Mouse (Mus musculus) thymus, adult 18-20 months (tissue): ENCODE measurements around the gene Adcy9.

Experiments
- DNase-seq, 2 experiments: peaks; one replicate each; pipeline ENCODE4 v3.0.0; 2022; ENCODE audit warnings: mixed read lengths in 2 of 2

Adcy9 gene

GRCm38 (mm10) chr16:4418776-4419545 is 1.3 kb downstream of the Adcy9 start:
- peak; percentile 7 to 14 for DNase-seq

DNA sequence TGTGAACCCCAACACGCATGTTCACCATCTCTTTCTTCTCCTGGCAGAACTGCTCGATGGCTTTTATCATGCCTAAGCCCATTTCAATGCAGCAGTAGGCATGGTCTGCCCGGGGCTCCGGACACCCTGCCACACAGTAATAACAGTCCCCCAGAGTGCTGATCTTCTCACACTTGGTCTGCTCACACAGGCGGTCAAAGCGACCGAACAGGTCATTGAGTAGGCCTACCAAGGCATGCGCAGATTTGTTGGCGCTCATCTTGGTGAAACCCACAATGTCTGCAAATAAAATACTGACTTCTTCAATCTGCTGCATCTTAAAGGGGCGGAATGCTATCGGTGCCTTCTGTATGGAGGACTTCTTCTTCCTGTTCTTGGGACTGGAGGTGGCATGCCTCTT is 2.2 kb downstream of the Adcy9 start:
- DNase-seq: no peak

GRCm38 (mm10) chr16:4417455-4417854 is 2.8 kb downstream of the Adcy9 start:
- DNase-seq: no peak

- no peak for DNase-seq
Observed at GRCm38 (mm10) chr16:4414881-4415585, 5.3 kb downstream of the Adcy9 start.

- DNase-seq: peak; percentile 15 to 32
Observed at GRCm38 (mm10) chr16:4413988-4414880, 6.1 kb downstream of the Adcy9 start.

- no peak for DNase-seq
Observed at GRCm38 (mm10) chr16:4413301-4413700, 7.0 kb downstream of the Adcy9 start.

- DNase-seq: no peak
Observed at GRCm38 (mm10) chr16:4412298-4412697, 8.0 kb downstream of the Adcy9 start.

DNA sequence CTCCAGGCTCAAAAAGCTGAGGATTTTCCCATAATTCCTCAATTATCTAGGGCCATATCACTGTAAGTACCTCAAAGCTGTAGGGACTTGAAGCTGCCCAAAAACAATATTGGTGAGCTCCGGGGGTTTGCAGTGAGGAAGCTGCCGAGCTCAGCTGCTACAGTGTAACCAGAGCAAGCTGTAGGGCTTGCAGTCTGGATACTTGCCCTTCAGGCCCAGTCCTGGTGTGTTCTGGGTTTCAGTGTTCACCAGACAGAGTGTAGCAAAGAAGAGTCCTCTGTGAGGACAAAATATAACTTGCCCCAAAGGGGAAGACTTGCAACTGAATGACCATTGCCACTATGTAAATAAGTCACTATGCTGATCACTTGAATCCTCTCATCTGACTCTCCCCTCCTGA is 9.0 kb downstream of the Adcy9 start:
- no peak for DNase-seq

DNA sequence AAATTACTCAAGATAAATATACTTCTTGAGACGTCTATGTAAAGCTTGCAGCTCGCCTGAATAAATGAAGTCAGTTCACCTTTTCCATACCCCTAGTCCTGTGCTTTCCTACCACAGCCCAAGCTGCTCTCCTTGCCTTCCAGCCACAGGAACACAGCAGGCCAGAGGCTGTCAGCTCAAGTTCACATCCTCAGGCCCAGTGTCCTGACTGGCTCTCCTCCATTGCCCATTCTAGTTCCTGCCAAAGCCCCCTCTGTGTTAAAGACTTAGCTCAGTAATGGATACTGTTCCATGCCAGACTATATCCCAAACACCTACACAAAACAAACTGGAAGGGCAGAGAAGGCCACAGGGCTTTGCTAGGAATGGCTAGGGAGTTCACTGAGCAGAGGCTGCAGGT is 12.8 kb downstream of the Adcy9 start:
- no peak for DNase-seq

GRCm38 (mm10) chr16:4406706-4407105 is 13.6 kb downstream of the Adcy9 start:
- no peak for DNase-seq

DNA sequence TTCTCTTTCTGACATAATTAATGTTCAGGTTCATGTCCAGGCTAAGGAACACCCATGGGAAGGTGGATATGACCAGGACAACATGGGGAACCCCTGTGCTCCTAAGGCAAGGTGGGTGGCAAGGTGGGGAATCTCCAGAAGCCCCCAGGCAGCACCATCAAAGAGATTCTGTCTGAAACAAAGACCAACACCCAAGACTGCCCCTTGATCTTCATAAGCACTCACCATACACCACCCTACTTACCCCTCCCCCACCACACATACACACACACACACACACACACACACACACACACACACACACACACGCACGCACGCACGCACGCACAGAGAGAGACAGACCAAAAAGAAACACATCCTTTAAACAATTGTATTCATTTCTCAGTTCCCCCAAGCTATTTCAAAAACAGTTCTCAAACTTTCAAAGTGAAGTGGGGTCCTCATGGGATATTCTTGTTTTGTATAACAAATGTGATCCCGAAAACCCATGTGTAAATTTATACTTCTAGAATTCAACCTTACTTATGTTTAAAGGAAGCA is 14.2 kb downstream of the Adcy9 start:
- no peak for DNase-seq

DNA sequence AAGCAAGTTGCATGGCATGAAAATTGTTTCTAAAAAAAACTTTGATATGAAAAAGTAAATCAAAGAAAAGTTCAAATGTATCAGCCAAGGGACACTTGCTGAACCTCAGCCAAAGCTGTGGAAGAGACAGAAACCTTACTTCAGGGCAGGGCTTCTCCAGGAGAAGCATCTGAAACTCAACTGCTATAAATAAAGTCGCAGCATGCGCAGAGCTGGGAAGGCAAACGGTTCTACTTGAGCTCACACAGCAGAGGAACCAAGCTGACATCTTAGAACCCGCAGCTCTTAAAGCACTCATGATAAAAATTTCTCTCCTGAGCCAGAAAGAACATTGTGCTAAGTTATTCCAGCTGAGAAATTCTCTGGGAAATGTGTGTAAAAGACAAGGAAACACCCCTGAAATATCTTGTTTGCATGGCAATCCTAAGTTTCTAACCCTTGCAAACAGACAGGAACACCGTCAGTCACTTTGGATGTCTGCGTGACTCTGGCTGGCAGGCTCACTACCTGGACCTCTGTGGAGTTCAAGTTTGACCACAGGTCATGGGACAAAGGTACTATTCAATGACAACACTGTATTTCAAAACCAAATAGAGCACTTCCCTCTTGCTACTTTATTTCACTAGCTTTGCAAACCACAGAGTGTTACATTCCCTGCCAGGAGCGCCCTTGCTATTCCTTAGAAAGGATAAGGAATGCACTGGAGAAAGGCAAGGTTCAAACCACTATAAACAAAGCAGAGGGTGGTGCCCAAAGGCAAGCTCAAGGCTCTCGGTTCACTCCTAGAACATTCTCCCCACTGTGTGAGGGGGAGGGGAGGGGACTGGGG is 15.2 kb downstream of the Adcy9 start:
- DNase-seq: no peak

GRCm38 (mm10) chr16:4401109-4401508 is 19.2 kb downstream of the Adcy9 start:
- DNase-seq: no peak

DNA sequence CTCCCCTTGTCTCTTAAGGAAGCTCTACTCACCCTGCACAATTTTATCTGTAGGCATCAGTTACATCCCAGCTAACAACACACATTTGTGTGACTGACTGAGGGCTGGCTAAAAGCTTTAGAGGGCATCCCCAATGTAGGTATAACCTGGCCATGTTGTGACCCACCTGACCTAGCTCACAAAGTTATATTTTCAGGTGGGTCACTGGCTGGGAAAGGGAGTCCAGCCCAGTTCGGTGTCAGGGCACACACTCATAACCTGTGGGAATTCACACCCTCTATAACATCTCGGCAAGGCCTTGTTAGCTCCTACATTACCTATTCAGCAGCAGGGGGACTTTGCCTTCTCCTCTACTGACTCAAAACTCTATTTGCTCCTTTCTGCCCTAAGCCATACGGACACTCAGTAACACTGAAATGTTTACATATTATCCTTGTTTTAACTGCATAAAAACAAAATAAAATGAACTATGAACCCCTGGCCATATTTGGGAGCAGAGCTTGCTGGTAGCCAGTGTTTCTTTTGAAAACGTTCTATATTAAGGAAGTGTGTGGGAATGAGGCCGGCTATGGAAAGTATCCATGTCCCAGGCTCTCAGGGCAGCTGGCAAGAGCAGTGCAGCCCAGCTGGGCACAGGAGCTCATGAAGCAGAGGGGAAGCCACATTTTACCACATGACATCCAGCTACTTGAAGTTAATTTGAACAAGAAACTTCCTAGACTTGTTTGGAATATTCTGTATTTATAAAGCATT is 20.7 kb downstream of the Adcy9 start:
- no peak for DNase-seq

GRCm38 (mm10) chr16:4398782-4399181 is 21.5 kb downstream of the Adcy9 start:
- DNase-seq: no peak

DNA sequence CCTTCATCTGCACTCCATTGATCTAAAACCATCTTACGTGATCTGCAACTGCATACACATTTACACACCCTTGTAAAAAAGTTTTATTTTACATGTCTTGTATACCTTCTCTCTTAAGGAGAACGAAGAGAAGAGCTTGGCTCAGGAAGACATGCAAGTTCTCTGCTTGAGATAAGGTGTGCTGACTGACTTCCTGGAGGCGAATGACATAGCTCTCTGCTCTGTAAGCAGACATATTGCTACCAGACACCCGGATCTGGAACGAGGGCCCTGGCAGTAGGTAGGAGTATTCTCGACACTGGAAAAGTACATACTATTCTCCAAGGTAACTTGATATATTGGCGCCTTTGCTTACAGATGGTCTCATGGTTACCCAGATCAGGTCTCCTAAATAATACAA is 22.7 kb downstream of the Adcy9 start:
- DNase-seq: no peak

- no peak for DNase-seq
Observed at GRCm38 (mm10) chr16:4395687-4396341, 24.5 kb downstream of the Adcy9 start.

DNA sequence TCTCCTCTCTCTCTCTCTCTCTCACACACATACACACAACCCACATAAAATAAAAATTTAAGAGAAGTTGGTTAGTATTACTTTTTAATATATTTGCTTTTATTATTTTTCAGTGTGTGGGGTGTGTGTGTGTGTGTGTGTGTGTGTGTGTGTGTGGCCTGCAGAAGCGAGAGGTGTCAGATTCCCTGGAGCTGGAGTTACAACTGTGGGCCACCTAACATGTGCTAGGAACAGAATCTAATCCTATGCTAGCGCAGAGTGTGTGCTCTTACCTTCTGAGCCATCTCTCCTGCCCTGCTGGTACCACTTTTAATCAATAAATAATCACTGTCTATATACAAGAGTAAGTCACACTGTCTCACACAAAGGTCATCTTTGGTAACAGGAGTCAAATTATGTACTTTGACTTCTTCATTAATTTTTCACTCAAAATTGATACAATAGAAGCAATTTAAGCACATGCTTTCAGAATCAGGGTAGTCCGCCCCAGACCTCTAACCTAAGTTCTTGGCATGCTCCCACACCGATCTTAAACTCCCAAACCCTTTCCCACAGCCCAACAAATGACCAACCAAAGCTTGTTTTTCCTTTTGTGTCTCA is 25.2 kb downstream of the Adcy9 start:
- no peak for DNase-seq

DNA sequence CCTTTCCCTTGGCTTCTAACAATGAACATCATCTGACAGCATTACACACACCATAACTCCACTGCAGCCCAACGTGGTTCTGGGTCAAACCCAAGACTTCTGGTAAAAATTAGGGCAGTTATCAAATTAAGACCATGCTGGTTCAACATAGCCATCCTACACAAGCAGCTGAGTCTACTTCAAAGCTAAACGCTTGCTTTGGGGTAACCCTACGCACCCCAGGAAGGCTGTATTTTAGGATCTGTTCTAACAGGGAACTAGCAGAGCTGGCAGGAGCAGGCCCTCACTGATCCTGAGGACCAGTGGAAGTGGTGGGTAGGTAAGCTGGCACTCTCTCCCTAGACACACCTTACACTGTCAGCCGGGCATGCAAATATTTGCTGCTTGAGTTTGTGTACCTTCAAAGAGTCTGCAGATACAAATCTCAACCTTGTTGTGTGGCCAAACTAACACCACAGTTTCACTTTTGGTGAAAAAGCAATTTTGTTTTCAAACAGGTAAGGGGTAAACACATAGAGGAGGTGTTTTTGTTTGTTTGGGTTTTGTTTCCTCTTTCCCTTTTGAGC is 36.7 kb downstream of the Adcy9 start:
- DNase-seq: no peak

DNA sequence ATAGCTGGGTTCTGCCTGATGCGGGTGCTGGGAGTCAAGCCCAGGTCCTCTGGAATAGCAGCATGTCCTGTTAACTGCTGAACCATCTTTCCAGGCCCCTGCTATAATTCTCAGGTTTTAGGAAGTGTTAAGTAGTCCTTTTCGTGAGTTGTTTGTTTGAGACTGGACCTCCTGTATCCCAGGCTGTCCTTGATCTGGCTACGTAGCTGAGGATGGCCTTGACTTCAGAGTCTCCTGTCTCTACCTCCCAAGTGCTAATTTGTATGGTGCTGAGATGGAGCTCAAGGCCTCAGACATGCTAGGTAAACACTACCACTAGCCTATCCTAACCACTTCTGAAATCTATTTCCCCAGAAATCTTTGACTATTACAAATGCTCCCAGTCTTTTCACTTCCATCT is 37.9 kb downstream of the Adcy9 start:
- no peak for DNase-seq
